8 mouse cellular contexts compared by ENCODE assay signal in genomic region chr7:134670312-134671002, GRCm38 (mm10). TPM values are rescaled to one million over a fixed set of nuclear protein-coding genes. Genes with fewer than 3 reads are reported as not detected.
A peak's percentile ranks its signal among the peaks of the same experiment; 100 is the strongest.
DNase-seq lines count a peak whose midpoint lies in the region; ATAC-seq and TF ChIP-seq lines count a peak whose summit lies in the region.

TSS of gene Dock1 (plus strand) at chr7:134670654.

- peak; percentile 15 to 23 for DNase-seq in cerebellum, adult 2 months
- peak; percentile 76 to 83 for DNase-seq in heart, adult 9 months (ENCODE audit: low spot score in 2 of 2)
- DNase-seq in kidney, adult 9 months, result peak; percentile 72
- DNase-seq in liver, result peak; percentile 59
- DNase-seq in testis, postnatal 14 days (ENCODE audit: low spot score), result peak; percentile 54

- peak within 1 kb of the TSS; percentile 86 for H3K9ac ChIP-seq in embryonic facial prominence, embryonic 12.5 days
- H3K9ac ChIP-seq in midbrain, embryonic 16.5 days (ENCODE audit: low read depth, low read length), result peak within 1 kb of the TSS; percentile 69

- ATAC-seq in cerebellum, adult (ENCODE audit: insufficient number of reproducible peaks, low FRiP score, low TSS enrichment), result no peak
- peak; percentile 87 for ATAC-seq in embryonic facial prominence, embryonic 12.5 days (ENCODE audit: insufficient number of reproducible peaks, insufficient read depth, low FRiP score, low TSS enrichment)
- ATAC-seq in midbrain, embryonic 16.5 days, result peak; percentile 83

- TF ChIP-seq CTCF in cerebellum, adult 2 months (IDR thresholded peaks at IDR 0.05; ENCODE audit: borderline replicate concordance, insufficient read depth, low read depth, low read length), result no peak

- no peaks in the 10 kb centered on the region for H3K36me3 ChIP-seq in embryonic facial prominence, embryonic 12.5 days
- no peaks in the 10 kb centered on the region for H3K36me3 ChIP-seq in midbrain, embryonic 16.5 days (ENCODE audit: control insufficient read depth, insufficient read depth, low read length)

- H3K27me3 ChIP-seq in cerebellum, adult 2 months (ENCODE audit: control insufficient read depth, insufficient read depth, low read length), result peaks cover 1% of the 10 kb centered on the region; the same call in 1 of the 2 replicates
- H3K27me3 ChIP-seq in embryonic facial prominence, embryonic 12.5 days, result no peaks in the 10 kb centered on the region
- H3K27me3 ChIP-seq in midbrain, embryonic 16.5 days (ENCODE audit: control insufficient read depth, insufficient read depth, low read depth, low read length), result peaks cover 16% of the 10 kb centered on the region

- H3K4me2 ChIP-seq in embryonic facial prominence, embryonic 12.5 days (replicated peaks), result peak within 1 kb of the TSS; percentile 72
- H3K4me2 ChIP-seq in midbrain, embryonic 16.5 days (ENCODE audit: low read length), result peak within 1 kb of the TSS; percentile 100

- H3K9me3 ChIP-seq in embryonic facial prominence, embryonic 12.5 days, result no peaks in the 10 kb centered on the region
- no peaks in the 10 kb centered on the region for H3K9me3 ChIP-seq in midbrain, embryonic 16.5 days (replicated peaks; ENCODE audit: control insufficient read depth, low read length, poor library complexity, severe bottlenecking)

- peak within 1 kb of the TSS; percentile 50 for H3K4me3 ChIP-seq in cerebellum, adult 2 months (replicated peaks; ENCODE audit: insufficient read depth, low read depth, low read length)
- H3K4me3 ChIP-seq in embryonic facial prominence, embryonic 12.5 days, result peak within 1 kb of the TSS; percentile 81
- peak within 1 kb of the TSS; percentile 65 for H3K4me3 ChIP-seq in midbrain, embryonic 16.5 days (ENCODE audit: low read depth, low read length)

- peaks cover 4% of the 10 kb centered on the region for H3K4me1 ChIP-seq in cerebellum, adult 2 months (ENCODE audit: control insufficient read depth, insufficient read depth, low read length)
- H3K4me1 ChIP-seq in embryonic facial prominence, embryonic 12.5 days, result peaks cover 35% of the 10 kb centered on the region
- peaks cover 7% of the 10 kb centered on the region for H3K4me1 ChIP-seq in midbrain, embryonic 16.5 days (ENCODE audit: control insufficient read depth, insufficient read depth, low read length)

- 3% methylated on average over 74 of the region's 77 CpGs for WGBS in cerebellum, adult 2 months
- 1% methylated on average over 57 of the region's 77 CpGs for WGBS in embryonic facial prominence, embryonic 12.5 days
- WGBS in midbrain, embryonic 16.5 days, result 1% methylated on average over 76 of the region's 77 CpGs

- TF ChIP-seq POLR2A in cerebellum, adult 2 months (IDR thresholded peaks at IDR 0.05; ENCODE audit: borderline replicate concordance, insufficient read depth, low read length), result no peak

- peak within 1 kb of the TSS; percentile 7; the same call in 1 of the 2 replicates for H3K27ac ChIP-seq in cerebellum, adult 2 months (ENCODE audit: insufficient read depth, low read length)
- H3K27ac ChIP-seq in embryonic facial prominence, embryonic 12.5 days, result peak within 1 kb of the TSS; percentile 95
- 0 out of 2 replicates have a peak within 1 kb of the TSS, but pooled peaks have one; percentile 18 for H3K27ac ChIP-seq in midbrain, embryonic 16.5 days (ENCODE audit: low read length)

RNA-seq across cellular contexts. Expression of gene Dock1, which starts in this region (rescaled TPM):
- 14.7 and 16.9 TPM in 2 replicates for polyA plus RNA-seq in cerebellum, adult 2 months (2012; rRNA removed)
- polyA plus RNA-seq in embryonic facial prominence, embryonic 12.5 days (2016; fragmentation: Nextera tagmentation; extraction: Ambion mirVana), result 50.5 and 53.1 TPM in 2 replicates
- 5.5 and 6.9 TPM in 2 replicates for polyA plus RNA-seq in midbrain, embryonic 16.5 days (2015; fragmentation: Nextera tagmentation; extraction: Ambion mirVana)

Comparison
In these comparisons a context has a peak if more than half of its experiments do, and no peak if none do; other contexts are left out.
1. DNase-seq: peak in every context shown above with its lines; median percentile 80 in heart, adult 9 months; 72 in kidney, adult 9 months; 59 in liver; 54 in testis, postnatal 14 days; 19 in cerebellum, adult 2 months.
2. H3K27ac ChIP-seq: peak in every context shown above with its lines; median percentile 95 in embryonic facial prominence, embryonic 12.5 days; 18 in midbrain, embryonic 16.5 days; 7 in cerebellum, adult 2 months.